In genomic region chr10:128933976-128934721, GRCm38 (mm10) we compare ENCODE assay signal across 7 mouse cellular contexts. TPM values are rescaled to one million over a fixed set of nuclear protein-coding genes. Genes with fewer than 3 reads are reported as not detected.
A peak's percentile ranks its signal among the peaks of the same experiment; 100 is the strongest.
DNase-seq lines count a peak whose midpoint lies in the region; ATAC-seq and TF ChIP-seq lines count a peak whose summit lies in the region.

No protein-coding gene starts in this region.

- TF ChIP-seq CTCF in testis, adult 2 months (IDR thresholded peaks at IDR 0.05; ENCODE audit: control insufficient read depth, insufficient read depth, insufficient replicate concordance, low read depth, low read length): no peak

- H3K36me3 ChIP-seq in testis, adult 2 months (ENCODE audit: control insufficient read depth, insufficient read depth, low read length): no peaks in the 10 kb centered on the region
- no peaks in the 10 kb centered on the region for H3K36me3 ChIP-seq in forebrain, embryonic 11.5 days (ENCODE audit: control insufficient read depth, insufficient read depth, low read length)
- H3K36me3 ChIP-seq in limb, embryonic 13.5 days: no peaks in the 10 kb centered on the region
- no peaks in the 10 kb centered on the region for H3K36me3 ChIP-seq in stomach, embryonic 16.5 days (ENCODE audit: control insufficient read depth, insufficient read depth, low read length)

- peak overlapping the region; percentile 48; the same call in 1 of the 2 replicates for H3K9ac ChIP-seq in forebrain, embryonic 11.5 days (ENCODE audit: low read length)
- H3K9ac ChIP-seq in limb, embryonic 13.5 days: peak overlapping the region; percentile 32; the same call in 1 of the 2 replicates
- H3K9ac ChIP-seq in stomach, embryonic 16.5 days (ENCODE audit: low read length): peak overlapping the region; percentile 49

- ATAC-seq in forebrain, embryonic 11.5 days (replicated peaks; ENCODE audit: low FRiP score): 0 out of 2 replicates have a peak, but pooled peaks have one; percentile 21
- ATAC-seq in limb, embryonic 13.5 days (ENCODE audit: low FRiP score, low read depth): no peak
- ATAC-seq in stomach, embryonic 16.5 days (ENCODE audit: insufficient read depth, low FRiP score): no peak

- no peak overlapping the region for H3K27ac ChIP-seq in testis, adult 2 months (ENCODE audit: control insufficient read depth, insufficient read depth, low read depth, low read length)
- H3K27ac ChIP-seq in forebrain, embryonic 11.5 days (ENCODE audit: low read depth, low read length): no peak overlapping the region
- H3K27ac ChIP-seq in limb, embryonic 13.5 days: no peak overlapping the region
- H3K27ac ChIP-seq in stomach, embryonic 16.5 days (ENCODE audit: low read length): no peak overlapping the region

- TF ChIP-seq POLR2A in testis, adult 2 months (IDR thresholded peaks at IDR 0.05; ENCODE audit: control insufficient read depth, low read depth, low read length): no peak

- H3K4me2 ChIP-seq in forebrain, embryonic 11.5 days (ENCODE audit: low read depth, low read length, severe bottlenecking): peak overlapping the region; percentile 83
- H3K4me2 ChIP-seq in limb, embryonic 13.5 days (replicated peaks): peak overlapping the region; percentile 73
- peak overlapping the region; percentile 73 for H3K4me2 ChIP-seq in stomach, embryonic 16.5 days (ENCODE audit: low read depth, low read length)

- WGBS in forebrain, embryonic 11.5 days: 2% methylated on average over 21 of the region's 21 CpGs
- 2% methylated on average over 21 of the region's 21 CpGs for WGBS in limb, embryonic 13.5 days
- 4% methylated on average over 21 of the region's 21 CpGs for WGBS in stomach, embryonic 16.5 days

- H3K4me1 ChIP-seq in testis, adult 2 months (ENCODE audit: control insufficient read depth, insufficient read depth, low read length): peaks cover 10% of the 10 kb centered on the region
- no peaks in the 10 kb centered on the region for H3K4me1 ChIP-seq in forebrain, embryonic 11.5 days (replicated peaks; ENCODE audit: control insufficient read depth, insufficient read depth, low read length)
- H3K4me1 ChIP-seq in limb, embryonic 13.5 days: peaks cover 16% of the 10 kb centered on the region
- H3K4me1 ChIP-seq in stomach, embryonic 16.5 days (ENCODE audit: control insufficient read depth, insufficient read depth, low read length): no peaks in the 10 kb centered on the region; the same call in 1 of the 2 replicates

- peak overlapping the region; percentile 70 for H3K4me3 ChIP-seq in testis, adult 2 months (ENCODE audit: control insufficient read depth, low read depth, low read length)
- peak overlapping the region; percentile 40 for H3K4me3 ChIP-seq in forebrain, embryonic 11.5 days (ENCODE audit: low read depth, low read length)
- peak overlapping the region; percentile 43 for H3K4me3 ChIP-seq in limb, embryonic 13.5 days
- H3K4me3 ChIP-seq in stomach, embryonic 16.5 days (replicated peaks; ENCODE audit: low read length): peak overlapping the region; percentile 48

- no peaks in the 10 kb centered on the region for H3K9me3 ChIP-seq in forebrain, embryonic 11.5 days (ENCODE audit: control insufficient read depth, low read length)
- H3K9me3 ChIP-seq in limb, embryonic 13.5 days: no peaks in the 10 kb centered on the region
- no peaks in the 10 kb centered on the region for H3K9me3 ChIP-seq in stomach, embryonic 16.5 days (replicated peaks; ENCODE audit: control insufficient read depth, low read length)

- no peak for DNase-seq in testis, postnatal 14 days (ENCODE audit: low spot score)
- DNase-seq in forebrain, embryonic 11.5 days (ENCODE audit: low spot score): no peak
- no peak for DNase-seq in urinary bladder, postnatal 14 days (ENCODE audit: low spot score)
- no peak for DNase-seq in thymus, postnatal 4 days

- 0 out of 2 replicates have a peak, but pooled peaks cover 2% of the 10 kb centered on the region for H3K27me3 ChIP-seq in testis, adult 2 months (ENCODE audit: control insufficient read depth, insufficient read depth, low read length)
- H3K27me3 ChIP-seq in forebrain, embryonic 11.5 days (ENCODE audit: control insufficient read depth, insufficient read depth, low read length): peaks cover 31% of the 10 kb centered on the region
- peaks cover 77% of the 10 kb centered on the region for H3K27me3 ChIP-seq in limb, embryonic 13.5 days
- peaks cover 48% of the 10 kb centered on the region for H3K27me3 ChIP-seq in stomach, embryonic 16.5 days (ENCODE audit: control insufficient read depth, insufficient read depth, low read length)

RNA-seq across cellular contexts. Expression of gene Itga7, which starts 0.5 kb away (rescaled TPM):
- polyA plus RNA-seq in testis, adult 2 months (2012; rRNA removed): 19.0 and 19.1 TPM in 2 replicates
- 0.65 and 0.69 TPM in 2 replicates for polyA plus RNA-seq in forebrain, embryonic 11.5 days (2014; fragmentation: Nextera tagmentation; extraction: Ambion mirVana)
- polyA plus RNA-seq in limb, embryonic 13.5 days (2015; fragmentation: Nextera tagmentation; extraction: Ambion mirVana): 4.8 and 5.5 TPM in 2 replicates
- polyA plus RNA-seq in stomach, embryonic 16.5 days (2015; fragmentation: Nextera tagmentation; extraction: Ambion mirVana): 7.9 and 12.4 TPM in 2 replicates

RNA-seq across cellular contexts. Expression of gene Bloc1s1, which starts 10.3 kb away (rescaled TPM):
- polyA plus RNA-seq in testis, adult 2 months (2012; rRNA removed): 97.9 and 108 TPM in 2 replicates
- polyA plus RNA-seq in forebrain, embryonic 11.5 days (2014; fragmentation: Nextera tagmentation; extraction: Ambion mirVana): 191 and 202 TPM in 2 replicates
- polyA plus RNA-seq in limb, embryonic 13.5 days (2015; fragmentation: Nextera tagmentation; extraction: Ambion mirVana): 225 and 240 TPM in 2 replicates
- 194 and 206 TPM in 2 replicates for polyA plus RNA-seq in stomach, embryonic 16.5 days (2015; fragmentation: Nextera tagmentation; extraction: Ambion mirVana)

RNA-seq across cellular contexts. Expression of gene Rdh5, which starts 11.5 kb away (rescaled TPM):
- polyA plus RNA-seq in testis, adult 2 months (2012; rRNA removed): 7.5 and 8.9 TPM in 2 replicates
- 12.3 and 12.6 TPM in 2 replicates for polyA plus RNA-seq in forebrain, embryonic 11.5 days (2014; fragmentation: Nextera tagmentation; extraction: Ambion mirVana)
- polyA plus RNA-seq in limb, embryonic 13.5 days (2015; fragmentation: Nextera tagmentation; extraction: Ambion mirVana): 12.2 and 12.9 TPM in 2 replicates
- polyA plus RNA-seq in stomach, embryonic 16.5 days (2015; fragmentation: Nextera tagmentation; extraction: Ambion mirVana): 16.6 and 18.7 TPM in 2 replicates

RNA-seq across cellular contexts. Expression of gene Mettl7b, which starts 26.6 kb away (rescaled TPM):
- polyA plus RNA-seq in testis, adult 2 months (2012; rRNA removed): 1.3 and 1.6 TPM in 2 replicates
- polyA plus RNA-seq in forebrain, embryonic 11.5 days (2014; fragmentation: Nextera tagmentation; extraction: Ambion mirVana): not detected in 2 replicates
- polyA plus RNA-seq in limb, embryonic 13.5 days (2015; fragmentation: Nextera tagmentation; extraction: Ambion mirVana): 0.19 TPM in 1 of 2 replicates, not detected in the other
- 3.4 and 3.6 TPM in 2 replicates for polyA plus RNA-seq in stomach, embryonic 16.5 days (2015; fragmentation: Nextera tagmentation; extraction: Ambion mirVana)

RNA-seq across cellular contexts. Expression of gene Cd63, which starts 33.4 kb away (rescaled TPM):
- 28.8 and 30.9 TPM in 2 replicates for polyA plus RNA-seq in testis, adult 2 months (2012; rRNA removed)
- polyA plus RNA-seq in forebrain, embryonic 11.5 days (2014; fragmentation: Nextera tagmentation; extraction: Ambion mirVana): 144 and 151 TPM in 2 replicates
- 820 and 839 TPM in 2 replicates for polyA plus RNA-seq in limb, embryonic 13.5 days (2015; fragmentation: Nextera tagmentation; extraction: Ambion mirVana)
- 756 and 798 TPM in 2 replicates for polyA plus RNA-seq in stomach, embryonic 16.5 days (2015; fragmentation: Nextera tagmentation; extraction: Ambion mirVana)
